Mouse (Mus musculus): ENCODE data around the gene Soga1. TPM values are rescaled to one million over a fixed set of nuclear protein-coding genes. Genes with fewer than 3 reads are reported as not detected.

The Soga1 gene
- polyA plus RNA-seq, 1 experiment, result 10.5 TPM

DNA sequence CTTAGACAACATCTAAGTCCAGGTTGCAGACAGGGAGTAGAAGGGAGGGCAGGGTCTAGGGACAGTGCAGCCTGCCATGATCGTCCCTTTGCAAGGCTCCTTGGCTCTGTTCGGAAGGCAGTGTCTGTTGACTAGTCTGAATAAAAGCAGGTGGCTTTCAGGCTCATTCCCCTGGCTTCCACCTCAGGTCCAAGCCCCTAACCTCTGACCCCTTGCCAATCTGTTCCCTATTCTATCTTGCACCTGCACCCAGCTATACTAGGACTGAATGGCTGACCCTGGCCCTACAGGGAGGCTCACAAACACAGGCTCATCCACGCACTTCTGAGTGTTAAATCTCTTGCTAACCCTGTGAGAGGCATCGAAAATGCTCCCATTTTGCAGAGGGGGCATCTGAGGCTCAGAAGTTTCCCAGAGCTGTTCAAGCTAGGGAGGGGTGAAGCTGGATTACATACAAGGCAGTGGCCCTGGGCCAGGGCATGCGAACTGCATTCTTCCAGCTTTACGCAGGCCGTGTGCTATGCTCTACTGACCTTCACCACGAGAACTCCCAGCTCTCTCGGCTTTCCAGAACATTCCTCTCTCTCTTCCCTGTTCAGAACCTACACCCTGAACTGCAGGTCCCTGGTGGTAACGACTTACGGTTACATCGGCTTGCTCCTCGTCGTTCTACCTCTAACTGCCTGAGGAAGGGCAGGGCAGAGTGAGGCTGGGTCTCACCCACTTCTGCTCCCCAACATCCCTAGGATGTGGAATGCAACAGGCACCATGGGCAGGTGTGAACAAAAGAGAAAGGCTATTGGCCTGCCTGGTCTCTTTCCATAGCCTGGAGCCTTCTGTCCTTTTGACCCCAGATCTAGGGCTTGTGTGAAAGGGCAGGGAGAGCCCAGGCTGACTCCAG is 13.8 kb downstream of the Soga1 start:
- DNase-seq (ENCODE audit: extremely low spot score in 1 of 2, low spot score in 1 of 2), result no peak

DNA sequence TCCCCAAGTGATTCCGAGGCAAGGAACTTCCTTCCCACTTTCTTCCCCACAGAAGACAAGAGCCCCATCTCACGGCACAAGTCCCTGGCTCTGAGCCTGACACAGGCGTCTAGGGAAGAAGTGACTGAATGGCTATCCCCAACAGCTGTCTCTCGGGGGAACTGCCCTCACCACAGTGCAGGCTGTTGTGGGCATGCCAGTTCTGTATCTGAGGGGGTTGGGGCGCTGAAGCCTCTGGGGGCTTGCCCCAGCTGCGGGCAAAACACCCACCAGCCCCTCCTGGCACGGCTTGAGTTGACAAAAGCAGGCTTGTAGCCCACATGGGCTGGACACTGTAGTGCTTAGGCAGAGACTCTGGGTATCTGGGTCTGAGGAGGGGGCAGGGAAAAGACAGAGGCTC is 14.9 kb downstream of the Soga1 start:
- DNase-seq (ENCODE audit: extremely low spot score in 1 of 2, low spot score in 1 of 2), result peak in 1 of 2 experiments; percentile 57

DNA sequence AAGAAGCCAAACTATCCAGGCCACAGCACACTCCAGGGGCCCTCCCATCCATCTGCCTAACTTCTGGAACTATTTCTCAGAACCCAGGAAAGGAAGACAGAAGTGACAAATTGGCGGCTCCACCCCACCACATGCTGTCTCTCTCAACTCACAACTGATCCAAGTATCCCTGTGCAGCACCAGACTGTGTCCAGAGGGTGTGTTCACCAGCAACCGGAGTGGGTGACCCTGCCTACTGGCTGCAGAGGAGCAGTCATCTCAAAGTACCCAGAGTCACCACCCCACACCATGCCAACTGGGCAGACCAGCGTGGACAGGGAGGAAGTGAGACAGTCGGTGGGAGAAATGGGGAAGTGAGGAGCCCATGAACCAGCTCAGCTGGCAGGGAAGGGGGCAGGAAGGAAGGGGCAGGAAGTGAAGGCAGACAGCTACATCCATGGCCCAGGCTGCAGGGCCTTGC is 15.8 kb downstream of the Soga1 start:
- peak in 1 of 2 experiments; percentile 53 for DNase-seq (ENCODE audit: extremely low spot score in 1 of 2, low spot score in 1 of 2)

DNA sequence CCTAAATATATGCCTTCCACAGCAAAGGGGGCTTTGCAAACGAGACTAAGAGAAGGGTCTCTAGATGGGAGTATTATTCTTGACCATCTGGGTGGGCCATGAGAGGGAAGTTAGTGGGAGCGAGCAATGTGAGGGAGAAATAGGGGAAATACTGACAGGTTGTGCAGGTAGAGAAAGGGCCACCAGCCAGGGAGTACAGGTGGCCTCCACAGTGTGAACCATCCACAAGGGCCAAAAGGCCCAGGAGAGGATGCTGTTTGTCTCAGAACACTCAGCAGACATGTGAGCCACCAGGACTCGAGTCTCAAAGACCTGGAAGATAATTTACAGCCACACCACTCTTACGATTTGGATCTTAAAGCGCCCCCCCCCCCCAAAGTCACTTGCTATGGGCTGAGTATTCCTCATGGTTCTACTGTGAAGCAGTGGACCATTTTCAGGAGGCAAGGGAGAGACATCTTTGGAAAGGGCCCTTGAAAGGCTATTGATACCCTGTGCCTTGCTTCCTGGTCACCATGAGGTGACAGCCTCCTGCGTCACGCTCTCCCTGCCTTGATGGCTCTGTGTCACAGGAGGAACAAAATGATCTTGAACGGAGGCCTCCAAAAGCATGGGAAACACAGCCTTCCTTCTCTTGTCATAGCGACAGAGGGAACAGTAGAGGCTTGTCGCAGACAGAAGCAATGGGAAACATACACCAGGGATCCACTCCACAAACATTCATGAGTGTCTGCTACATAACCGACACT is 18.3 kb downstream of the Soga1 start:
- DNase-seq (ENCODE audit: extremely low spot score in 1 of 2, low spot score in 1 of 2), result no peak

DNA sequence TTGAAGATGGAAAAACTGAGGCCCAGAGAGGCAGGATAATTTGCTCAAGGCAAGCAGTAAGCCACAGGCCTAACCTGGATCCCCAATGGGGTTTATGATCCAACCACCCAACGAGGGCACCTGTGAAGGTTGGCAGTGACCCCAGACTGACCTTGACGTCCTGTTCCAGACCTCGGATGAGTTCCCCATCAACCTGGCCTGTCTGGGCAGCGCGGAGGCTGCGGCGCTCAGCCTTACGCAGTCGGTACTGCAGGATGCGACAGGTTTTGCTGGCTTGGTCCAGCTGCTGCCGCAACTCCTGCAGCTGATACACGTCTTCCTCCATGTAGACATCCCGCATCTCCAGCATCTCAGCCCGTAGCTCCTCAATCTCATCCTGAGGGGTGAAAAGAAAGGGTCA is 19.0 kb downstream of the Soga1 start:
- DNase-seq (ENCODE audit: extremely low spot score in 1 of 2, low spot score in 1 of 2), result no peak

DNA sequence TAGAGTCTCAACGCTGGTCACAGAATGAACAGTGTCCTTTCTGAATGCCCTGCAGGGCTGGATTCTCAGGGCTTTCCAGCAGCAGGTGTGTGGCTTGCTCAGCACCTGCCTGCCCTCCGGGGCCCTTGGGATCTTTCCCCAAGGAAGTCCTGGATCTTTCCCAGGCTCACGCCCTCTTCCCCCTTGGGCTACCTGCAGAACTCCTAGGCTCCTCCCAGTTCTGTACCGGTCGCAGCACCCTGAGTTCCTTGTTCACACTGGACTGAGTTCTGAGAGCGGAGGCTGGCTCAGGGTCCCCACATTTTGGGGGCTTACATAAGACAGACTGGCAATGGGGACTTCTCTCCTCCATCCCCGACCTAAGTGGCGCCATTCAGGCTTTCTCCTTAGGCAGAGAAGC is 19.9 kb downstream of the Soga1 start:
- DNase-seq (ENCODE audit: extremely low spot score in 1 of 2, low spot score in 1 of 2), result no peak

DNA sequence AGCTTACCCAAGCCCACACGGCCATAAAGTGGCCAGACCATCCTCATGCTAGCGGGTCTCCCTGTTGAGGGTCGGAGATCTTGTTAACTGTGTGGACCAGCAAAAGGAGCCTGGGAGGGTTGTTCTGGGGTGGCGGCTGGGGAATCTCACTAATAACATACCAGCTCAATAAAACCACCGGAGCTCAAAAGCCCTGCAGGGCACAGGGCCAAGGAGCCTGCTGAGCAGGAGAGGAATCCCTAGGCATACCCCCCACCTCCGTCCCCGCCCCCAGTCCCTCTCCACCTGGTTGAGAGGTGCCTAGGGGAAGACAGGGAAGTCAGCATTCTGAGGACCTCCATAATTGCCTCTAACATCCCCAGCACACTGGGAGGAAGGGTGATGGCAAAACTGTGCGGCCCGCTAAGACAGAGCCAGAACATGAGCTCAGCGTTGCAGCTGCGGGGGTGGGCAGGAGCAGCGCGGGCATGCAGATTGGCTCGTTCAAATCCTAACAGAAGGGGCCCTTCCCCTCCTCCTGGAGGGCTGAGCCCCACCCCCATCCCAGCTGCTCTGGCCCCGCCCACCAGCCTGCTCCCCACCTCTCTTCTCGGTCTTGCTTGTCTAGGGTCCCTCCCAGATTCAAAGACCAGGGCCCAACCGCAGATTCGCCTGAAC is 20.6 kb downstream of the Soga1 start:
- peak; percentile 69 to 84 for DNase-seq (ENCODE audit: extremely low spot score in 1 of 2, low spot score in 1 of 2)

DNA sequence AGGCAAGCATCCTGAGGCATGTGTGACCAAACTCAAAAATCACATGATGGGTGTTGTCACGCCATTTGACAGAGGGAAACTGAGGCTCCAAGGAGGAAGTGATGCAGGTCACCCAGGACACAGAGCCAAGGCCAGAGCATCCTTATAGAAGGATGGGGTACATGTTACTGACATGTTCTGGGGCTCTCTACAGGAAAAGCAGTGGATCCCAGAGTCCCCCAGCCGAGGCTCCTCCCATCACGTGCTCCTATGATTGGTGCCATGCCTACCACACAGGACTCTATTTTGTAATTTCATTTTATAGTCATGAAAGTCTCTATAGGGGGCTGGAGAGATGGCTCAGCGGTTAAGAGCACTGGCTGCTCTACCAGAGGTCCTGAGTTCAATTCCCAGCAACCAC is 21.3 kb downstream of the Soga1 start:
- no peak for DNase-seq (ENCODE audit: extremely low spot score in 1 of 2, low spot score in 1 of 2)

DNA sequence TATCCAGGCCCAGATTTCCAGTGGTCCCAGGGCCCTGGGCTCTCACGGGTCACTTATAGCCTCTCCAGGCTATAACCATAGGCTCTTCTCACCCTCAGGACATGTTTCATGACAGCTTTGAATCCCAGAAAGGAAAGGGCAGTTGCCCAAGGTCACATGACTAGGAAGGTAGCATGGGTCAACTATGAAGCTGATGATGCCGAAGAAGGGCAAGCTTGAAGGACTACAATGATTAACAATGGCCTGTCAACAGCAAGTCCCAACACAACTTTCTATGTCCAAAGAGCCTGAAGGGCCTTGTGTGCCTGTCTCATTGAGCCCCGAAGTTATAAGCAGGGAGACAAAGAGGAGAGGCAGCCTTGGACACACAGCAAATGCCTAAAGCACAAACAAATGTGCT is 21.9 kb downstream of the Soga1 start:
- no peak for DNase-seq (ENCODE audit: extremely low spot score in 1 of 2, low spot score in 1 of 2)

DNA sequence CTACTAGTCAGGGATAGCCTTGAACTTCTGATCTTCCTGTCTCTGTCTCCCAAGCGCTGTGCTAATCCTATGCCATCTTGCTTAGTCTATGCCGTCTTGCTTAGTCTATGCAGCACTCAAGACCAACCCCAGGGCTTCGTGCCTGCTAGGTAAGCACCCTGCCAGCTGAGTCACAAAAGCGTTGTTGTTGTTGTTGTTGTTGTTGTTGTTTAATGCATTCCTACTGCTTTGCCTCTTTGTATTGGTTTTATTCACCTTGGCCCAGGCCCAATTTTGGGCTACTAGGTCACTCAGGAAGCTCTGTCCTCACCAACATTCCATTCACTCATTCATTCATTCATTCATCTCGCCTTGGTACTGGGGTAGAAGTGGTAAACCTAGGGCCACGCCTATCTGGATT is 23.3 kb downstream of the Soga1 start:
- no peak for DNase-seq (ENCODE audit: extremely low spot score in 1 of 2, low spot score in 1 of 2)

DNA sequence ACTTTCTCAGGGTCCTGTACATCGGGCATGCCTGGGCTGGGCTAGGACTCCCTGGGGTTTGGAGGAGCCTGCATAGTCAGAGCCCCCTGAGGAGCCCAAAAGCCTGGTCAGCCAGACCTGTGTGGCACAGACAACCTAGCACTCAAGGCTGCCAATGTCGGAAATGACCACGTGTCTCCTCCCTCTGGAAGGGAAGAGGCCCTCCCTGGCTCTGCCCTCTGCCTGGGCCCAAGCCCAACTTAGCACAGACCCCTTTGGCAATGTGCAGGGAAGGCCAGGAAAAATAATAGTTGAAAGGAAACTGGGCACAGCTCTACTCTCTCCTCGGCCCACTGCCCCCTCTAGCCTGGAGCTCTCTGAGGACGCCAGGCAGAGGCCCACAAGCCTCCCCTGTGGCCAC is 24.2 kb downstream of the Soga1 start:
- DNase-seq (ENCODE audit: extremely low spot score in 1 of 2, low spot score in 1 of 2), result peak in 1 of 2 experiments; percentile 54

DNA sequence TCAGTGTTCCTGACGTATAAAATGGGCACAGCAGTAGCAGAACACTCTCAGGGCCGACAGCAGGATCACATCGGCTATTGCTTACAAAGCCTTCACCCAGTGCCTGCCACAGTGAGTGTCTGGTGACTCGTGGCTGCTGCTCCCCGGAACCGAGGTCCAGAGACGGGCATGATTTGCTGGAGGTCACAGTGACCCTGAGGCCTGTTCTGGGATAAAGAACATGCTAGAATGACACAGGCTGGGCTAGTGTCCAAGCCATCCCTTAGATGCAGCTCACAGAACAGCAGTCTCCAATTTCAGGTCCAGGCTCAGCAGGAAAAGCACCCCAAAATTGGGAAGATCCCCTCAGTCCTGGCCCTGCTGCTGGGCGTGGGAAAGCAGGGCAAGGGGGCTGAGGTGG is 24.8 kb downstream of the Soga1 start:
- no peak for DNase-seq (ENCODE audit: extremely low spot score in 1 of 2, low spot score in 1 of 2)

DNA sequence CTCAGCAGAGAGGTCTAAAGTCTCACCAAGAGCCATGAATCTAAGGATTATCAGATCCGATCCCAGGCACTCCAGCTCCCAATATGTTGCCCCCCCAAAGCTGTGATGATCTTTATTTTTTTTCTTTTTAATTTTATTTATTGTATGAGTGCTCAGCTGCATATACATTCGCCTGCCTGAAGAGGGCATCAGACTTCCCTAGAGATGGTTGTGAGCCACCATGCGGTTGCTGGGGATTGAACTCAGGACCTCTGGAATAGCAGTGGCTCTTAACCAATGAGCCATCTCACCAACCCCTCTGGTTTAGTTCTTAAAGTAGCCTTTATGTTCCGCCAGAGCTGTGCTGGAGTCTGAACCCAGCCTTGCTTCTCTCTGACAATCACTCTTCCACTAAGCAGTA is 25.3 kb downstream of the Soga1 start:
- DNase-seq (ENCODE audit: extremely low spot score in 1 of 2, low spot score in 1 of 2), result no peak

DNA sequence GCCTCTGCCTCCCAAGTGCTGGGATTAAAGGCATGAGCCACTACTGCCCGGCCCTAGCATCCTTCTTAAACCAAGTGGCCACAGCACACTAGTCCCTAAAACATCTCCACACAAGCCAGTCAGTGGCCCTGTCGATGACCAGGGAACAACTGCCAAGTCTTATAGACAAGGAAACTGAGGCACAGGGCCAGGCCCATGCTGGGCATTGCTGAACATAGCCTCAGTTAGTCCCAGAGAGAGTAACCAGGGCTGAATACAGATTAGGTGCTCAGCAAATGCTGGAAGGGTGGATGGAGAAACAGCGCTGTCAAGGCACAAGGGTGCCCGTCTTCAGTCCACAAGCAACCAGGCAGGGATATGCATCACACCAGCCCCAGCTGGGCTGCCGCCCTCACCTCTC is 25.9 kb downstream of the Soga1 start:
- no peak for DNase-seq (ENCODE audit: extremely low spot score in 1 of 2, low spot score in 1 of 2)

DNA sequence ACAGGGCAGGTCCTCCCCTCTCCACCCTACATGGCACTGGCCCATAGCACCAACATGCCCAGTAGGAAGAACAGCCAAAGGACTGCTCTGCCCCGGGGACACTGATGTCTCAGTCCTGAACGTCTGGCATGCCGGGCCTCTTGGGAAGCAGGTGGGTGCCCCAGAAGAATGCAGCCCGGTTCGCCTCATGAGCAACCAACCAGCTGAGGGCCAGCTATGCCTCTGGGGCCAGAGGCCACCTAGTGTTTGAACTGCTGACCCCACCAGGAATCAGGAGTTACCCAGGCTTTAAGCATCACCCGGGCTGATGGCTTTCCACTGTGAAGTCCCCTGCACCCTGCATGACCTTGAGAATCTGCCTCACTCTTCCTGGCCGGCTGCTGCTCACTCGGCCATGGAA is 26.6 kb downstream of the Soga1 start:
- DNase-seq (ENCODE audit: extremely low spot score in 1 of 2, low spot score in 1 of 2), result no peak

DNA sequence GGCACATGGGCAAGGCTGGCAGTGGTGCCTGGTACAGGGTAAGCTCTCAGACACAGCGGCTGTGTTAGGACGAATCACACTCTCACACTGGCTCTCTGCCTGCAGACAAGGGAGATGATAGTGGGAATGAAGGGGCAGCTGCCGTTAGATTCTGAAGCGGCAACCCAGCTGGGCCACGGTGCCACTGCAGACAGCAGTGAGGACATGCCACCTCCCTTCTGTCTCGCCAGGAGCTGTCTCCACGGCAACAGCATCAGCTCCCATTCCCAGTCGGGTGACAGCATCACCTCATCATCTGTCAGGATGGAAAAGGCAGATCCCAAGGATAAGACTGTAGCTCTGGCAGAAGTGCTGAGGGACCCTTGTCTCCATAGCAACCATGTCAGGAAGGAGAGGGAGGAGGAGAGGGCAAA is 29.2 kb downstream of the Soga1 start:
- peak; percentile 30 to 65 for DNase-seq (ENCODE audit: extremely low spot score in 1 of 2, low spot score in 1 of 2)

DNA sequence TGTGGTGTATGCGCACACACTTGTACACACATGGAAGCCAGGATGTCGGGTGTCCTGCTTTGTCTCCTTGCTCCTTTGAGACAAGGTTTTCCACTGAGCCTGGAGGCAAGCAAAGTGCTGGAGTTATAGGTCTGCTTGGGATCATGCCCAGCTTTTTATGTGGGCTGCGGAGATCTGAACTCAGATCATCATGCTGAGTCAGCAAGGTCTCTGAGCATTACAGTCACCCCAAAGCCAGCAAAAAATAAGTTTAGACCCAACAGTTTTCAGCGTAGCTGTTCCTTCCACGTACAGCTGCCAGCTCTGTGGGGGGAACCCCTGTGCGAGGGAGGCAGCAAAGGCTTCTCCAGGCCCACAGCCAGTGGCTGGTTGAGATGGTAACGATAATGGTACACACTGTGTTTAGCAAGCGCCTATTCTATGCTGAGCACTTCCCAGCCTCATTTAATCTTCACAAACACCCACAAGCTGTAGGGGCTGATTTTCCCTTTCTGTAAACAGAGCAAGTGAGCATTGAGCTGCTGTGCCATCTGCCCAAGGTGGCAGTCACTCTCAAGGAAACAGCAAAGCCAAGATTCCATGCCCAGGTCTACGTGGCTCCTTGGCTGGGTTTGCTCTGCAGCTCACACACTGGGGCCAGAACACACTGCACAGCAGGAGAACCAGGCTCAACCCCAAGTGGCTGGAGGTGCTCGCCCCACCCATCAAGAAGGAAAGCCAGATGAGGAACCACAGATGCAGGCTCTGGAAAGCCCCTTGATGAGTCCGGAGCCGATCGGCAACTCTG is 30.5 kb downstream of the Soga1 start:
- peak; percentile 85 to 87 for DNase-seq (ENCODE audit: extremely low spot score in 1 of 2, low spot score in 1 of 2)

DNA sequence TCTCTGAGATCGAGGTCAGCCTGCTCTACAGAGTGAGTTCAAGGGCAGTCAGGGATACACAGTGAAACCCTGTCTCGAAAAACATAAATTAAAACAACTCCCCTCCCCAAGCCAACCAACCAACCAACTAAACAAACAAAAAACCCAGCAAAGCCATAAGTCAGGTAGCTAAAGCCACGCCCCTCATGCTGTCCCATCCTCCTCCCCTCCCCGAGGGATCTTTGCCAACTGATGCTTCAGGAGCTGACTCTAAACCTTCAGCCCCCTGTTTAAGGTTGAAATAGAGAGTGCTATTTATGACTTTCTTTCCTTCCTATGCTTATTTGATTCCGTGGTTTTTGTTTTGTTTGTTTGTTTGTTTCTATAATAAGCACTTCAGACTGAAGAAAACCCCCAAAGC is 32.1 kb downstream of the Soga1 start:
- no peak for DNase-seq (ENCODE audit: extremely low spot score in 1 of 2, low spot score in 1 of 2)

DNA sequence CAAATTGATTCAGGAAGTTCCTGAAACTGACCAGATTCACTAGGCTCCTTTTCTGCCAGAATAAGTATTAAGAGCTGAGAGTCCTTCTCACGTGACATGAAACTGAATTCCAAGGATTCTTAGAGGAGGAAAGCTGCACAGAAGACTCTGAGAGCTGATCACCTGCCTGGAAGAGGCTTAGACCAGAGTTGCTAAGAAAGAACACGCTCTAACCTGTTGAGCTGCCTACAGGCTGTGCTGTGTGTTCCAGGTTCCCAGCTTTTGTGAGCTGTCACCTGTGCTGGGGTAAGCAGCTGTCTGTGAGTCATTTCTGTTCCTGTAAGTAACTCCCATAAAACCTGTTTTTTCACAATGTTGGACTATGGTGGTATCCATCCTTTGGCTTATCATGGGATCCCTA is 33.1 kb downstream of the Soga1 start:
- no peak for DNase-seq (ENCODE audit: extremely low spot score in 1 of 2, low spot score in 1 of 2)

DNA sequence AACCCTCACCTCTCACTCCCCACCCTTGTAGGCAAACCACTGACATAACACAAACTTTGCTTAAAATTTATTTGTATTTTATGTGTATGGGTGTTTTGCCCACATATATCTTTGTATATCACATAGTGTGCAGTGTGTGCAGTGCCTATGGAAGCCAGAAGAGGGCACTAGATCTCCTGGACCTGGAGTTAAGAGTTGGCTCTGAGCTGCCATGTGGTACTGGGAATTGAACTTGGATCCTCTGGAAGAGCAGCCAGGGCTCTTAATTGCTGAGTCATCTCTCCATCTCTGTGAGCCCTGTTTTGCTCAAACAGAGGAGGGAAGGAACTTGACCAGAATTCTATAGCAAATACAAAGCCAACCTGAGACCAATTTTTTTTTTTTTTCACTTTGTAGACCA is 35.1 kb downstream of the Soga1 start:
- no peak for DNase-seq (ENCODE audit: extremely low spot score in 1 of 2, low spot score in 1 of 2)

DNA sequence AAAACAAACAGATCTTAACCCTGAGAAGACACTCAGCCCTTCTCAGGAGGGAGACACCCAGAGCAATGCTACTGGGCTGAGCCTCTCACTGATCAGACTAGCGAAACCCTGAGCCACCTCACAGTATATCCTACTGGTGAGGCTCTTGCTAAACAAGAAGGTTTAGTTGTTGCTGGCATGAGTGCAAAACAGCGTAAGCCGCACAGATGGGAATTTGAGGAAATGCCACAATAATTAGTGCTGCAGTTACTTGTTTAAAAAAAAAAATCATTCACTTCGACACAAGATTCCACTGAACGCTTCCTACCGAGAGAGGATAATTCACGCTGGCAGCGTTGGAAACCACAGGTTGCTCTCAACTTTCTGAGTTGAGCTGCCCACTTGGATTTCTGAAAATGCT is 35.5 kb downstream of the Soga1 start:
- DNase-seq (ENCODE audit: extremely low spot score in 1 of 2, low spot score in 1 of 2), result no peak

Data from frontal cortex, adult 2 months (tissue).